Comparison of ENCODE assay signal across 9 mouse cellular contexts in the genomic region with DNA sequence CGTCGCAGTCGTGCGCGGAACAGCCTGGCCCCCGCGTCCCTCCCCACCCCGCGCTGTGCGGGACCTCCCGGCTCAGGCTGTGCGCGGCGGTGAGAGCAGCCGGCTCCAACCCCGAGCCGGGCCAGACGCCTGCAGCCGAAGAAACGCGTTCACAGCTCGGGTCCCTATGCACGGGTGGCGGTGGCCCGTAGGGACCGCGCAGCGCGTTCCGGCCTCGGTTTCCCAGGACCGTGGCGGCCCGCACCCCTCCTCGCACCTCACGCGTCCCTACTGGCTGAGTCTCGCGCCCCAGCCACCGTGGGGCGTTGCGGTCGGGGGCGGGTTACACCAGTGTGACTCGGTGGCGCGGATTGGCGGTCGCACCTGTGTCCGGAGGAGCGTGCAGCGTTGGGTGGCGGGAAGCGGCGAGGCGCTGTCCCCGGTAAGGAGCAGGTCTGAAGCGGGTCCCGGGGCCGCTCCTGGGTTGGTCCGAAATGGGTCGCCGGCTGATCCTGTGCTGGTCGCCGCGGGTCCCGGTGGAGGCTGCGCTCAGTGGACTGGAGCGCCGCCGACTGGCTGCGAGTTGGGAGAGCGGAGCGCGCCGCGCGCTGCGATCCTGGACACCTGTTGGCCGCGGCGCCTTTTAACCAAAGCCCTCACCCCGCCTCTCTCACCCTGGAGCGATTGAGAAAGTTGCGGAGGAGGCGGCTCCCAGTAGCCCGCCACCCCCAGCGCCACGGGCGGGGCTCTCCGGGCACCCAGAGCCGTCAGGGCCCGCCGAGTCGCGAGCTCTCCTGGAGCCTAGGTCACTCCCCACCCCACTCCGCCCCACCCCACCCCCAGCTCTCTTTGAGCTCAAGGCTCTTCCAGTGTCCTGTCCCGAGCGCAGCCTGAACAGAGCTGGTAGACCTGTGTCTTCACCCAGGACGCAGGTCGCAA. TPM values are rescaled to one million over a fixed set of nuclear protein-coding genes. Genes with fewer than 3 reads are reported as not detected.
A peak's percentile ranks its signal among the peaks of the same experiment; 100 is the strongest.
DNase-seq lines count a peak whose midpoint lies in the region; ATAC-seq and TF ChIP-seq lines count a peak whose summit lies in the region.
"Had no signal": no experiment of that assay in that cellular context is flagged by ENCODE, and none has a peak within 500 bp of the region (broad histone marks: within the 10 kb centered on the region; RNA-seq: fewer than 3 reads in every experiment).

TSS of gene Gjb2 (minus strand) at position 597 of the 918 bp plus-strand sequence.

- H3K27ac ChIP-seq in gastrocnemius, adult 2 months = no peak within 1 kb of the TSS
- no peak within 1 kb of the TSS for H3K27ac ChIP-seq in liver, embryonic 11.5 days (ENCODE audit: low read depth, low read length)

- no peaks in the 10 kb centered on the region for H3K36me3 ChIP-seq in liver, embryonic 11.5 days (ENCODE audit: control insufficient read depth, insufficient read depth, low read length)

- H3K4me2 ChIP-seq in liver, embryonic 11.5 days = peak within 1 kb of the TSS; percentile 75

- TF ChIP-seq CTCF in gastrocnemius, adult 2 months (IDR thresholded peaks at IDR 0.05) = peak; percentile 23; the same call in 1 of the 2 replicates
- no peak for TF ChIP-seq CTCF in brain, embryonic 14.5 days (IDR thresholded peaks at IDR 0.05; ENCODE audit: borderline replicate concordance, extremely low read depth, insufficient read depth, insufficient read length)

- peaks cover 70% of the 10 kb centered on the region for H3K27me3 ChIP-seq in liver, embryonic 11.5 days (replicated peaks; ENCODE audit: control insufficient read depth, insufficient read depth, low read length)
- H3K27me3 ChIP-seq: CH12.LX had no signal

- no peak for TF ChIP-seq POLR2A in brain, embryonic 14.5 days (IDR thresholded peaks at IDR 0.05; ENCODE audit: borderline replicate concordance, extremely low read depth, insufficient read depth, insufficient read length, poor library complexity, severe bottlenecking)

- ATAC-seq in granulocyte monocyte progenitor cell, adult 5-6 weeks (replicated peaks; ENCODE audit: poor library complexity, severe bottlenecking) = peak; percentile 38
- peak; percentile 45 for ATAC-seq in liver, embryonic 11.5 days (replicated peaks; ENCODE audit: low FRiP score)

- no peaks in the 10 kb centered on the region for H3K9me3 ChIP-seq in liver, embryonic 11.5 days (ENCODE audit: control insufficient read depth, low read length)

- H3K9ac ChIP-seq in liver, embryonic 11.5 days (ENCODE audit: low read depth, low read length) = 0 out of 2 replicates have a peak within 1 kb of the TSS, but pooled peaks have one; percentile 7

- peak; percentile 55 for DNase-seq in gastrocnemius, adult 2 months
- no peak for DNase-seq in gastrocnemius, adult 18-20 months (ENCODE audit: low spot score)
- peak; percentile 33 for DNase-seq in brain, embryonic 14.5 days (ENCODE audit: low read depth)
- DNase-seq in kidney, adult 9 months = peak; percentile 91
- peak; percentile 52 for DNase-seq in liver, embryonic 11.5 days (ENCODE audit: low spot score)
- DNase-seq in neural tube, embryonic 10.5 days (ENCODE audit: extremely low spot score, low spot score) = peak; percentile 64
- peak; percentile 36 for DNase-seq in thymus, postnatal 14 days

- H3K4me1 ChIP-seq in liver, embryonic 11.5 days (replicated peaks; ENCODE audit: control insufficient read depth, insufficient read depth, low read length) = no peaks in the 10 kb centered on the region

- intact Hi-C loops in gastrocnemius, adult 2 months (cut with DNase I) = no loop called here

- H3K4me3 ChIP-seq in gastrocnemius, adult 2 months = peak within 1 kb of the TSS; percentile 79
- peak within 1 kb of the TSS; percentile 50 for H3K4me3 ChIP-seq in liver, embryonic 11.5 days (ENCODE audit: low read depth, low read length)

- WGBS in liver, embryonic 11.5 days = 2% methylated on average over 101 of the region's 101 CpGs

RNA-seq across cellular contexts. Expression of gene Gjb2, which starts in this region (rescaled TPM):
- under 1 TPM in 1 of 2 experiments, not detected in 1; 0.28 TPM for total RNA-seq in gastrocnemius, adult 2 months (2021)
- under 1 TPM; 0.11 to 0.83 TPM for total RNA-seq in gastrocnemius, adult 18-20 months (2021)
- 5.6 and 13.6 TPM in 2 replicates for polyA plus RNA-seq in brain, embryonic 14.5 days (2012; rRNA removed)
- total RNA-seq in granulocyte monocyte progenitor cell, adult 5-6 weeks (2014; fragmentation: Nextera tagmentation) = not detected in 2 replicates
- not detected in 2 replicates for total RNA-seq in granulocyte monocyte progenitor cell, adult 5-6 weeks (2017)
- polyA plus RNA-seq in liver, embryonic 11.5 days (2014; fragmentation: Nextera tagmentation; extraction: Ambion mirVana) = 3.8 and 4.8 TPM in 2 replicates
- total RNA-seq: CH12.LX had no signal

Comparison
In these comparisons a context has a peak if more than half of its experiments do, and no peak if none do; other contexts are left out.
1. Peak in DNase-seq and H3K4me3 ChIP-seq in gastrocnemius, adult 2 months; RNA of the gene not detected or under 1 TPM.
2. Peak in ATAC-seq in granulocyte monocyte progenitor cell, adult 5-6 weeks; RNA of the gene not detected or under 1 TPM.